Comparison of ENCODE assay signal across 8 mouse cellular contexts in the genomic region with DNA sequence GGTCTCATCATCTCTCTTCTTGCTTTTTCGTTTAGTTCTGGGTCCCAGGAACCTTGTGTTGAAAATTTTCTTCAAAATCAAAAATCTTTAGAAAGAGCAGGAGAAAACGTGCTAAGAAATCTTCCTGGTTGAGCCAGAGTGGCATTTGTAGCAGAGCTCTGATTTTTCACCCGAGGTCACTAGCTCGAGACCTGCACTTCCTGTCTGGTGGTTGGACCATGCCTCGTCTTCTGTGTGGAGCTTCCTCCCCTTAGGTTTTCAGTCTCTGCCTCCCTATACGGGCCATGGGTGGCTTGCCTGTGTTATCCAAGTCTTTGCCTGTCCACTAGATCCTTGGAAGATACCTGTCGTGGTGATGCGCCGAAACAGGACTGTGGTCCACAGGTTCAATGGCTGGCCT. TPM values are rescaled to one million over a fixed set of nuclear protein-coding genes. Genes with fewer than 3 reads are reported as not detected.
DNase-seq lines count a peak whose midpoint lies in the region; ATAC-seq and TF ChIP-seq lines count a peak whose summit lies in the region.

No protein-coding gene starts in this region.

- no peaks in the 10 kb centered on the region for H3K36me3 ChIP-seq in liver, embryonic 11.5 days (ENCODE audit: control insufficient read depth, insufficient read depth, low read length)
- peaks cover 4% of the 10 kb centered on the region; the same call in 1 of the 2 replicates for H3K36me3 ChIP-seq in limb, embryonic 13.5 days

- peak overlapping the region; percentile 81; the same call in 1 of the 2 replicates for H3K4me2 ChIP-seq in liver, embryonic 11.5 days
- peak overlapping the region; percentile 84 for H3K4me2 ChIP-seq in limb, embryonic 13.5 days (replicated peaks)

- H3K27ac ChIP-seq in cerebellum, adult 2 months (ENCODE audit: insufficient read depth, low read length) = peak overlapping the region; percentile 22; the same call in 1 of the 2 replicates
- no peak overlapping the region for H3K27ac ChIP-seq in liver, embryonic 11.5 days (ENCODE audit: low read depth, low read length)
- H3K27ac ChIP-seq in limb, embryonic 13.5 days = no peak overlapping the region

- TF ChIP-seq CTCF in cerebellum, adult 2 months (IDR thresholded peaks at IDR 0.05; ENCODE audit: borderline replicate concordance, insufficient read depth, low read depth, low read length) = no peak

- no peak for ATAC-seq in liver, embryonic 11.5 days (replicated peaks; ENCODE audit: low FRiP score)
- no peak for ATAC-seq in limb, embryonic 13.5 days (ENCODE audit: low FRiP score, low read depth)
- ATAC-seq in neutrophil, adult 5-6 weeks (ENCODE audit: extremely low read depth, insufficient number of reproducible peaks, low FRiP score, poor library complexity, severe bottlenecking) = peak; percentile 32; the same call in 1 of the 2 replicates
- no peak for ATAC-seq in cerebellum, adult (ENCODE audit: insufficient number of reproducible peaks, low FRiP score, low TSS enrichment)

- H3K9me3 ChIP-seq in liver, embryonic 11.5 days (ENCODE audit: control insufficient read depth, low read length) = no peaks in the 10 kb centered on the region
- no peaks in the 10 kb centered on the region for H3K9me3 ChIP-seq in limb, embryonic 13.5 days

- no peaks in the 10 kb centered on the region for H3K27me3 ChIP-seq in cerebellum, adult 2 months (ENCODE audit: control insufficient read depth, insufficient read depth, low read length)
- no peaks in the 10 kb centered on the region for H3K27me3 ChIP-seq in liver, embryonic 11.5 days (replicated peaks; ENCODE audit: control insufficient read depth, insufficient read depth, low read length)
- H3K27me3 ChIP-seq in limb, embryonic 13.5 days = no peaks in the 10 kb centered on the region

- 50% methylated on average over 9 of the region's 9 CpGs for WGBS in cerebellum, adult 2 months
- 59% methylated on average over 9 of the region's 9 CpGs for WGBS in liver, embryonic 11.5 days
- WGBS in limb, embryonic 13.5 days = 83% methylated on average over 9 of the region's 9 CpGs

- H3K9ac ChIP-seq in liver, embryonic 11.5 days (ENCODE audit: low read depth, low read length) = no peak overlapping the region
- H3K9ac ChIP-seq in limb, embryonic 13.5 days = no peak overlapping the region

- H3K4me1 ChIP-seq in cerebellum, adult 2 months (ENCODE audit: control insufficient read depth, insufficient read depth, low read length) = peaks cover 33% of the 10 kb centered on the region
- H3K4me1 ChIP-seq in liver, embryonic 11.5 days (replicated peaks; ENCODE audit: control insufficient read depth, insufficient read depth, low read length) = peaks cover 28% of the 10 kb centered on the region
- H3K4me1 ChIP-seq in limb, embryonic 13.5 days = peaks cover 55% of the 10 kb centered on the region

- H3K4me3 ChIP-seq in cerebellum, adult 2 months (replicated peaks; ENCODE audit: insufficient read depth, low read depth, low read length) = peak overlapping the region; percentile 43
- H3K4me3 ChIP-seq in liver, embryonic 11.5 days (ENCODE audit: low read depth, low read length) = no peak overlapping the region
- no peak overlapping the region for H3K4me3 ChIP-seq in limb, embryonic 13.5 days

- no peak for DNase-seq in cerebellum, adult 2 months
- no peak for DNase-seq in cerebellum, postnatal 14 days
- no peak for DNase-seq in liver, embryonic 11.5 days (ENCODE audit: low spot score)
- DNase-seq in liver = no peak
- DNase-seq in layer of hippocampus, adult 8-10 months (ENCODE audit: low spot score in 2 of 2) = no peak

- TF ChIP-seq POLR2A in cerebellum, adult 2 months (IDR thresholded peaks at IDR 0.05; ENCODE audit: borderline replicate concordance, insufficient read depth, low read length) = no peak

RNA-seq across cellular contexts. Expression of a gene that starts 2.1 kb away (rescaled TPM):
- polyA plus RNA-seq in cerebellum, adult 2 months (2012; rRNA removed) = 17.7 and 18.2 TPM in 2 replicates
- polyA plus RNA-seq in liver, embryonic 11.5 days (2014; fragmentation: Nextera tagmentation; extraction: Ambion mirVana) = 3.8 and 4.0 TPM in 2 replicates
- polyA plus RNA-seq in limb, embryonic 13.5 days (2015; fragmentation: Nextera tagmentation; extraction: Ambion mirVana) = 6.4 and 7.1 TPM in 2 replicates
- 32.8 and 38.8 TPM in 2 replicates for total RNA-seq in neutrophil, adult 5-6 weeks (2017)
- 10 to 100 TPM; 26.8 to 29.2 (median 27.8) TPM for total RNA-seq in layer of hippocampus, adult 8-10 months (2022)

RNA-seq across cellular contexts. Expression of a gene that starts 20.4 kb away (rescaled TPM):
- 102 and 112 TPM in 2 replicates for polyA plus RNA-seq in cerebellum, adult 2 months (2012; rRNA removed)
- 59.4 and 66.8 TPM in 2 replicates for polyA plus RNA-seq in liver, embryonic 11.5 days (2014; fragmentation: Nextera tagmentation; extraction: Ambion mirVana)
- 72.7 and 83.0 TPM in 2 replicates for polyA plus RNA-seq in limb, embryonic 13.5 days (2015; fragmentation: Nextera tagmentation; extraction: Ambion mirVana)
- total RNA-seq in neutrophil, adult 5-6 weeks (2017) = 315 and 331 TPM in 2 replicates
- 100 to 1,000 TPM in 2 of 4 experiments, 10 to 100 TPM in 2; 89.0 to 124 (median 100) TPM for total RNA-seq in layer of hippocampus, adult 8-10 months (2022)

RNA-seq across cellular contexts. Expression of a gene that starts 34.1 kb away (rescaled TPM):
- polyA plus RNA-seq in cerebellum, adult 2 months (2012; rRNA removed) = 0.38 and 0.44 TPM in 2 replicates
- polyA plus RNA-seq in liver, embryonic 11.5 days (2014; fragmentation: Nextera tagmentation; extraction: Ambion mirVana) = 2.7 and 3.5 TPM in 2 replicates
- polyA plus RNA-seq in limb, embryonic 13.5 days (2015; fragmentation: Nextera tagmentation; extraction: Ambion mirVana) = 3.6 and 3.8 TPM in 2 replicates
- 1.4 and 1.5 TPM in 2 replicates for total RNA-seq in neutrophil, adult 5-6 weeks (2017)
- total RNA-seq in layer of hippocampus, adult 8-10 months (2022) = 10 to 100 TPM in 1 of 4 experiments, 1 to 10 TPM in 1, under 1 TPM in 2; 0.66 to 11.6 (median 4.5) TPM

RNA-seq across cellular contexts. Expression of a gene that starts 52.5 kb away (rescaled TPM):
- polyA plus RNA-seq in cerebellum, adult 2 months (2012; rRNA removed) = 174 and 176 TPM in 2 replicates
- polyA plus RNA-seq in liver, embryonic 11.5 days (2014; fragmentation: Nextera tagmentation; extraction: Ambion mirVana) = 39.8 and 44.4 TPM in 2 replicates
- 69.2 and 72.4 TPM in 2 replicates for polyA plus RNA-seq in limb, embryonic 13.5 days (2015; fragmentation: Nextera tagmentation; extraction: Ambion mirVana)
- 33.2 and 37.3 TPM in 2 replicates for total RNA-seq in neutrophil, adult 5-6 weeks (2017)
- 100 to 1,000 TPM; 186 to 214 (median 206) TPM for total RNA-seq in layer of hippocampus, adult 8-10 months (2022)
